Mouse (Mus musculus) adrenal gland, postnatal 10 days (tissue): ENCODE data around the gene Aoah. TPM values are rescaled to one million over a fixed set of nuclear protein-coding genes. Genes with fewer than 3 reads are reported as not detected.

Experiments used
- DNase-seq: peaks from one replicate; pipeline ENCODE4 v3.0.0; 2021; ENCODE audit warnings: mixed read lengths
- total RNA-seq, 2 experiments: library from RNA; stranded (reverse); gene quantifications; 2 replicates each; pipeline ENCODE4 v1.2.3; 2021

Gene Aoah
- total RNA-seq, 2 experiments from 2014 or later, result 1.1 to 1.2 TPM

DNA sequence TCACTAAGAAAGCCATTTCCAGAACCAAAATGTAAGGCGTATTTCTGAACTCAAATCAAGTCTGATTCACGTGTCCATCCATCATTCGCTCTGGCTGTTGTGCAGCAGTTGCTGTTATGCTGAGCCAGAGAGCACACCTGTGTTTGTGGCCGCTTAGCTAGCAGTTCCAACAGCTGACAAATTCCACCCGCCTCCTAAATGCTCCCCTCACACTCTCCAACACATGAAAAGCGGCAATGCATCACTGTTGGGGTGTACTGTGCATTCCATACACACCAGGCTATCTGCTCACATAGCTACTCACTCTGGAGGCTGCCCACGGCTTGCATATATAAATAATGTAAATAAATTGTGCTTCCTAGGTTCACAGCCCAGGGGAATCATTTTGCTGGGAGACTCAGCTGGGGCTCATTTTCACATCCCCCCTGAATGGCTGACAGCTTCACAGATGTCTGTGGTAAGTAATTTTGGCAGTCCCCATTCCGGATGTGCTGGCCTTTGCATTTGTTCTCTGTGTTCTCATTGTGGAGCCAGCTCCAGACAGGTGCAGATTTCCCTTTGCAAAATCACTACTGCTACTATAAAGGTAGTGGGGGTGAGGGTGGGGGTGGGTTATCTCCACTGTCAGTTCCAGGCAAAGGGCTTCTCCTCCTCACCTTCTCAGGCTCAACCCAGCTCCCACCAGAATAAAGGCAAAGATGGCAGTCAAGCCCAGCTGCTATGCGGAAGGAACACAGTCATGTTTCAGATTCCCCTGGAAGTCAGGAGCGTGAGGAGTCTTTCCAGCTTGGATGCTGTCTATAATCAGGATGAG, 123.0 kb downstream of the Aoah start:
- no peak for DNase-seq

GRCm38 (mm10) chr13:20920401-20920800, 126.5 kb downstream of the Aoah start:
- no peak for DNase-seq

DNA sequence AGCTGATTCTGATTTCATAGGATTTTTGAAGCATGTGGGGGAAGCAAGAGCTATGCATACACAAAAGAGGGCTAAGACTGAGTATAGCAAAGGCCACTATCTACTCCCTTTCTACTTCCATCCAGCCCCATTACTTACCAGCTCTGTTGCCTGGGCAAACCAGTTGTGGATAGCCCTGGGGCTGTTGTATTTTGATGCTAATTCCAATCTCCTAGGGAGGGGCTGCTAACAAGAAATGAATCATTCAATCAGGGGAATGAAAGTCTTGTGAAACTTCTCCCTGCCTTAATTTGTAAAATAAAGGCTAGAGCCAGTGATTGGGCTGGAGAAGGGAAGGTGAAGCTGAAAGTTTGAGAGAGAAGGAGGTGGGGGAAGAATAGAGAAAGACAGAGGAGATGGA, 142.1 kb downstream of the Aoah start:
- DNase-seq, result no peak

- peak; percentile 83 for DNase-seq
These were observed 143.5 kb downstream of the Aoah start for GRCm38 (mm10) chr13:20937452-20937851.

- DNase-seq, result no peak
These were observed 145.2 kb downstream of the Aoah start for GRCm38 (mm10) chr13:20939099-20939498.

GRCm38 (mm10) chr13:20940389-20940788, 146.5 kb downstream of the Aoah start:
- peak; percentile 77 for DNase-seq

DNA sequence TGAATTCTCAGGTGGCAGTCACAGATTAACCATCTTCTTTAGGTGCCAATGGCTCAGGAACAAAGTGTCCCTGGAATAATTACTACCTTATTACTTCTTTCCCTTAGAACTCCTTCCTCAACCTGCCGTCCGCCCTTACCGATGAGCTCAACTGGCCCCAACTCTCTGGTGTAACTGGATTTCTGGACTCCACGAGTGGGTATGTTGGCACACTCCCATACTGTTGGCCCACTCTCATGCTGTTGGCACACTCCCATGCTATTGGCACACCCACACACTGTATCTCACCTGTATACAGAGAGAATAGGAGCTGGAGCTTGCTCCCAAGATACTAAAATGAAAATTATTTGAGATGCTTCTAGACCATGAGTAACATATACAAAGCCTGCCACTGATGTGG, 147.8 kb downstream of the Aoah start:
- no peak for DNase-seq

GRCm38 (mm10) chr13:20963086-20963485, 169.2 kb downstream of the Aoah start:
- no peak for DNase-seq

DNA sequence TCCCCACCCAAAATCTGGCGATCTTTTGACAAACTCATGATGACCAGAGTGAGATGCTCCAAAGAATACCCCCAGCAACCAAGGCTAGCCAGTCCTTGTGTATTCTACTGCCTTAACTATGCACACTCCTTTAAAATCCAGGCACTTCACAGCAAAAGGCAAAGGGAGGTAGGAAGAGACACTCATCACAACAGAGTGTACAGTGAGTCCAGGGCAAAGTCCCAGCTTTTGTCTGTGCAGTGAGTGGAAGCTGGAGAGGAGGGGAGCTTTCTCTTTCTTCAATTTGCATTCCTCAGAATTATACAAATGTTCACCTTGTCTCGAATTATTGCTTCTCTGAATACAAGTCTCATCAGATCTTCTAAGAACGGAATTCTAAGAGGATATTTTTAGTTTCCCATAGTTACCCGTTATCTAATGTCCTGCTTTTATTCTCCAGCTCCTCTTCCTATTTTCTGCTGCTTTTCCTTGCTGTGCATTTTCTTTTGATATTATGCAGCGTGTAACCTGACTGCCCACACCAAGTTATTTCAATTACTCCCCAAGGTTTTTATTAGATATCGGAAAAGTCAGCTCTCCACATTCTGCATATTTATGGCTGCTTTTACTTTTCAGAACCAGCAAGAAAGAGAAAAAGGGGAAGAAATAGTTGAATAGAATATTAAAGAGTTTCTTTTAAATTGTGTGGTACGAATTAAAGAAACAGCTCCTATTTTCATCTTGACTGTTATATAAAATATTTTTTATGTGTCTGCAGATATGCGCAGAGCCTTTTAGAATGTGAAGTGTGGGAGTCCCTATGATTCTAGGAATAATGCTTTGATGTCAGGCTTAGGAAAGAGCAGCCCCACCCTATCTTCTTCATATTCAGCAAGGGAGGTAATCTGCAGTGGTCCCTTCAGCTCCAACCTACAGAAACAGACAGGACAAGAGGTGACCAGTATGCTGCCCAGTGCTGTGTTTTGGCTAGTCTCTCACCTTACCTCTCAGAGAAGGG, 187.6 kb downstream of the Aoah start:
- no peak for DNase-seq

- DNase-seq, result no peak
These were observed 191.6 kb downstream of the Aoah start for GRCm38 (mm10) chr13:20985510-20985909.

DNA sequence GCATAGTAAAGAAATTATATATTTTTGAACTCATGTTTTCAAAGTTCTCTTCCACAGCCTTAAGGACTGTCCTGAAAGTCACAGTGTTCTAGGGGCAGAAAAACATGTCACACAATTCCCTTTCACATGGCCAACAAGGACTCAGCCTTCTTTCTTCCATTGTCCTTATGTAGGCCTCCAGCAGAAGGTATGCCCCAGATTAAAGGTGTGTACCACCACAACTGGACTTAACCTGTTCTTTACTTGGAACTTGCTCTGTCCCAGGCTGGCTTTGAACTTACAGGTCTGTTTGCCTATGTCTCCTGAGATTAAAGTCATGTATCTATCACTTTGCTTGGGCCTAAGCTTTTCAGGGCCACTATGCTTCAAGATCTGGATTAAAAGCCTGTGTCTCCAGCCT, 192.0 kb downstream of the Aoah start:
- DNase-seq, result no peak

DNA sequence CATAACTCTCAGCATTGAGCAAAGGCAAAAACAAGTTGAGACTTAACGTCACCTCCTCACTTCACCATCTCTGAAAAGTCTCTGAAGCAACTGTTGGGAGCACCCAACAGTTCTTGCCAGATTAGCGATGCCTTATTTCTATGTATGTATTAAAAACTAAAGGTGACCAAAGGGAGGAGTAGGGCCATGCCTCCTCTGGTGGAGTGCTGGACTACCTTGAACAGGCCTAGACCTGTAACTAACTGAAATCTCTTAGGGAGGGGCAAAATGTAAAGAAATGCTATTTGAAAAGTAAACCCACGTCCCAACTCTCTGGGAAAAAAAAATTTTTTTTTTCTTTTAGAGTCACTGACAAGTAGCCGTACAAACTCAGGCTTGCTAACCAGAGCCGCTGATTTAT, 211.3 kb downstream of the Aoah start:
- no peak for DNase-seq

DNA sequence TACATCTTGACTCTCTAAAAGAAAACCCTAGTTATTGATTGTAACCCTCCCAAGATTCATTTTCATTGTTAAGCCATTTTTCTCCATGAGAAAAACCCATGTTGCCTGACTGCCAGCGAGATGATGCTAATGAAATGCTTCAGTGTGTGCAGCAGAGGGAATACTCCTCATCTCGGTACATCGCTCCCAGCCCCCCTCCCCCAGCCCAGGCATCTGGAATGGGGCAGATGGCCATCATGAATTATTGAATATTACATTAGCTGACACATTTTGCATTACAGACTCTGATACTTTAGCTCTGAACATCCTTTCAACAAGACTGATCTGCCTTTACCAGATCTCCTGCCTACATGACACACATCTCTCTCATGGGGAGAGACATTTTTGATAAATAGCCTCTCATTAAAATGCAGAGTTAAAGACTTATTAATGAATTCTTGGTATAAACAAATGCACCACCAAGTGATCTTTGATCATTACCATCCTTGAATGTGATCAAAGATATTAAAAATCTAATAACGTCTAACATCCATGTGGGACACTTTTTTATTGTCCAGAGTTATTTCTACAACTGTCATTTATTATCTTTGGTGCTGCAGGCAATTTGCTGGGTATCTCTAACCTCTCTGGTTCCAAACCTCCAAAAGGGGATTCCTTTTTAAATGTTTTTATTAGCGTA, 211.9 kb downstream of the Aoah start:
- DNase-seq, result no peak

GRCm38 (mm10) chr13:21006321-21006653, 212.4 kb downstream of the Aoah start:
- DNase-seq, result no peak

DNA sequence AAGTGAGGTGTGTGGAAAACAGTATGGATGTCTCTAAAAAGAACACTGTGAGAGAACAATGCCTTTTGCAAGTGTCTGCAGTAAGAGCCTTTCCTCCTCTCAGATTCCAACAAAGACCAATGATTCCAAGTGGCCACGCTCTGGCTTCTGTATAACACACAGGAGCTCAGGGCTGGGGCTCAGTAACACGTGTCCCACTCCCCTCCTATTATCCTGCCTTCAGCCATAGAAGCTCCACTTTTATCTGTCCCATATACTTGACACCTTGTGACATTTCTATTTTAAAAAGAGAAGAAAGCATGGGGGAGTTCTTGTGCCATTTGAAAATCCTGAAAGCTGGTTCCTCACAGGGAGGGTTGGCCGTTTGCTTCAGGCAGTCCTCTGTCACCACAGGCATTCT, 219.7 kb downstream of the Aoah start:
- no peak for DNase-seq

GRCm38 (mm10) chr13:21024831-21025230, 230.9 kb downstream of the Aoah start:
- peak; percentile 20 for DNase-seq

- no peak for DNase-seq
These were observed 239.3 kb downstream of the Aoah start for GRCm38 (mm10) chr13:21033176-21033575.

DNA sequence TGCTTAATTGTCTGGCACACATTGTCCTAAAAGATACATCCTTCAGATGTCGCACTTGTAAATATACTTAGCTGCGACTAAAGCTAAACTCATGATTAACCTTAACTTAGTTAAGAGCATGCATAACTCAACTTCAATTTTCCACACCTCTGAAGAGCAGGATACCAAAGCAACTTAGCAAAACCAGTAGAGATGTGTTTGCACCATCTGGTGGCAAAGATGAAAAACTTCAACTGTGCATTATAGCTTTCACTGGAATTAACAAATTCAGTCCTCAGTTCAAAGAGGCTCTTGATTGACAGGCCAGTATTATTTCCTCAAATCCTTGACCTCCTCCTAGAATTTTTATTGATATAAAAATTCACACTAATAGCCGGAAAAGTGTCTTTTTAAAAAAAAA, 241.1 kb downstream of the Aoah start:
- no peak for DNase-seq

- no peak for DNase-seq
These were observed 242.1 kb downstream of the Aoah start for GRCm38 (mm10) chr13:21035981-21036380.

DNA sequence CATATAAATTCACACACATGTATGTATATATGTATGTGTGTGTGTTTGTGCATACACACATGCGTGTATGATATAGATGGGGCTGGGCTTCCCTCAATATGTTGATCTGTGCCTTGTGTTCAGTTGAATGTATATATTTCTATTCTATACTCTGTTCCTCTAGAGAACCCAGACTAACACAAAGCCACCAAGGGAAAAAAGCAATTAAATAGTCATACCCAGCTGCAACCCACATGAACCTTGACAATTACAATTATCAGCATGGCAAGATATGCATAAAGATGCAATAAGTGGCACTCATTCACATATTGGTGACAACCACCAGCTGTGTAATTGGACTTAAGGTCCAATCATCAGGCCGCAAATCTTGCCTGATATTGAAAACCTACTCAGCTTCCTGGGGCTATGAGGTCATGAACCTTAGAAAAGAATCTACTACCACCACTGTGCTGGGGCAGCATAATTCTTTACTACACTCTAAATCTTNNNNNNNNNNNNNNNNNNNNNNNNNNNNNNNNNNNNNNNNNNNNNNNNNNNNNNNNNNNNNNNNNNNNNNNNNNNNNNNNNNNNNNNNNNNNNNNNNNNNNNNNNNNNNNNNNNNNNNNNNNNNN, 246.8 kb downstream of the Aoah start:
- no peak for DNase-seq

- DNase-seq, result no peak
These were observed 256.2 kb downstream of the Aoah start for GRCm38 (mm10) chr13:21050118-21050517.

GRCm38 (mm10) chr13:21066021-21066420, 272.1 kb downstream of the Aoah start:
- DNase-seq, result no peak
